Mouse (Mus musculus): Measurements from ENCODE around the gene 5730480H06Rik.

DNA sequence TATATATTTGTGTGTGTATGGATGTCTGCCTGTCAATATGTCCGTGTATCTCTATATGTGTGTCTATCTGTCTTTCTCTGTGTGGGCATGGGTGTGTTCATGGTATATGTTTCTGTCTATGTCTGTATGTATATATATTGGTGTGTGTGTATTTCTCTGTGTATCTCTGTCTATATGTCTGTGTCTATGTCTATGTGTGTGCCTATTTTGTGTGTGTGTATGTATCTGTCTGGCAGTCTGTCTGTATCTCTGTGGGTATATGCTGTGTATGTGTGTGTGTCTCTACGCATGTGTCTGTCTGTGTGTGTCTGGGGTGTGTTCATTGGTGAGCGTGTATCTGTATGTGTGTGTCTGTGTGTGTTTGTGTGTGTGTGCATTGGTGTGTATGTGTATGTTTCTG is 5.7 kb downstream of the 5730480H06Rik start:
- TF ChIP-seq CTCF (IDR thresholded peaks at IDR 0.05; ENCODE audit: low read depth) (no peak), EP300 (optimal IDR thresholded peaks at IDR 0.05) (no peak)

All from stomach, postnatal 0 days (tissue).